13 mouse cellular contexts compared by ENCODE assay signal in the genomic region with DNA sequence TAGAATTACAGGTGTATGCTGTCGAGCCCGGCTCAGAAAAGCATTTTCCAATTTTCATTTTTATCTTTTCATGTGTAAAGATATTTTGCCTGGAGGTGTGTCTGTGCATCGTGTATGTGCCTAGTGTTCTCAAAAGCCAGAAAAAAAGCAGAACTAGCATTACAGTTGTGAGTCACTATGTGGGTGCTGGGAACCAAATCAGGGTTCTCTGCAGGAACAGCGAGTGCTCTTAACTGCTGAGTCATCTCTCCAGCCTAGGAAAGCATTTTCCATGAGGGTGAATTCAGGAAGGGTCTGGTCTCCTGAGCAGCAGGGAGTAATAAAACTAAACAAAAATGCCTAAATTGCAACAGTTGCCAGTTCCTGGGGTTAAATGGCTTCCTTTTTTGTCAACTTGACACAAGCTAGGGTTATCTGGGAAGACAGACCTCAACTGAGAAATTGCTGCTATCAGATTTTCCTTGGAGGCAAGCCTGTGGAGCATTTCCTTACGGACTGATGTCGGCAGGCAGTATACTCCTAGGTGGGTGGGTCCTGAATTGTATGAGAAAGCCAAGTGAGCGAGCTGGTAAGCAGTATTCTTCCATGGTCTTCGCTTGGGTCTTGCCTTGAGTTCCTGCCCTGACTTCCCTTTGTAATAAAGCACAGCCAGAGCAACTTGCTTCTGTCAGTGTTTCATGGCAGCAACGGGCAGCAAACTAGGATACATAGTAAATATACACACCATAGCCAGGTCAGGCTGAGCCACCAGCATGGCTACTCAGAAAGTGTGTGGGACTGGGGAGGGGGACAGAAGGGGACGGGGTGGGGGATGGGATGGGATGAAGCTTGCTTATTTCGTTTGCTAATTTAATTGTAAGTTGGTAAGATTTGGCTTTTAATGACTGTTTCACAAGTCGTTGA. TPM values are rescaled to one million over a fixed set of nuclear protein-coding genes. Genes with fewer than 3 reads are reported as not detected.
DNase-seq lines count a peak whose midpoint lies in the region; ATAC-seq lines count a peak whose summit lies in the region.
"Had no signal": no experiment of that assay in that cellular context is flagged by ENCODE, and none has a peak within 500 bp of the region (broad histone marks: within the 10 kb centered on the region; RNA-seq: fewer than 3 reads in every experiment).

No protein-coding gene starts in this region.

- no peak overlapping the region; the same call in 1 of the 2 replicates for H3K4me2 ChIP-seq in hindbrain, embryonic 15.5 days
- H3K4me2 ChIP-seq in hindbrain, embryonic 13.5 days = no peak overlapping the region
- H3K4me2 ChIP-seq in neural tube, embryonic 13.5 days = no peak overlapping the region
- H3K4me2 ChIP-seq: limb, embryonic 15.5 days; liver, embryonic 15.5 days had no signal

- H3K4me3 ChIP-seq in hindbrain, embryonic 15.5 days = no peak overlapping the region
- H3K4me3 ChIP-seq in hindbrain, embryonic 13.5 days = no peak overlapping the region
- no peak overlapping the region for H3K4me3 ChIP-seq in neural tube, embryonic 13.5 days
- H3K4me3 ChIP-seq: heart, adult 2 months; limb, embryonic 15.5 days; liver, embryonic 15.5 days had no signal

- DNase-seq in neural tube, embryonic 10.5 days (ENCODE audit: extremely low spot score, low spot score) = no peak
- peak; percentile 9 for DNase-seq in MN1 (ENCODE audit: low spot score)
- no peak for DNase-seq in T-cell, adult 2 months (ENCODE audit: low spot score)
- no peak for DNase-seq in spleen, postnatal 10 days (ENCODE audit: low spot score in 2 of 2)
- DNase-seq: right cerebral cortex, postnatal 14 days had no signal

- 80% methylated on average over 12 of the region's 12 CpGs for WGBS in hindbrain, embryonic 15.5 days
- WGBS in hindbrain, embryonic 13.5 days = 77% methylated on average over 12 of the region's 12 CpGs
- 81% methylated on average over 12 of the region's 12 CpGs for WGBS in neural tube, embryonic 13.5 days

- peaks cover 5% of the 10 kb centered on the region; the same call in 1 of the 2 replicates for H3K4me1 ChIP-seq in hindbrain, embryonic 15.5 days (replicated peaks)
- H3K4me1 ChIP-seq in hindbrain, embryonic 13.5 days (replicated peaks) = no peaks in the 10 kb centered on the region
- H3K4me1 ChIP-seq in neural tube, embryonic 13.5 days (replicated peaks) = peaks cover 6% of the 10 kb centered on the region
- H3K4me1 ChIP-seq: liver, embryonic 15.5 days had no signal

- no peak overlapping the region for H3K27ac ChIP-seq in hindbrain, embryonic 15.5 days (replicated peaks)
- no peak overlapping the region for H3K27ac ChIP-seq in hindbrain, embryonic 13.5 days
- H3K27ac ChIP-seq in neural tube, embryonic 13.5 days (replicated peaks) = no peak overlapping the region
- H3K27ac ChIP-seq: heart, adult 2 months; limb, embryonic 15.5 days; liver, embryonic 15.5 days had no signal

- H3K27me3 ChIP-seq in hindbrain, embryonic 15.5 days = no peaks in the 10 kb centered on the region
- no peaks in the 10 kb centered on the region for H3K27me3 ChIP-seq in hindbrain, embryonic 13.5 days
- H3K27me3 ChIP-seq in neural tube, embryonic 13.5 days = no peaks in the 10 kb centered on the region
- H3K27me3 ChIP-seq: limb, embryonic 15.5 days; liver, embryonic 15.5 days had no signal

- ATAC-seq in hindbrain, embryonic 15.5 days (ENCODE audit: low FRiP score, low read depth) = peak; percentile 68
- no peak for ATAC-seq in hindbrain, embryonic 13.5 days (ENCODE audit: low FRiP score)
- ATAC-seq in neural tube, embryonic 13.5 days (ENCODE audit: low read depth) = peak; percentile 40; the same call in 1 of the 2 replicates
- ATAC-seq: activated CD4-positive, CD25-positive, alpha-beta regulatory T cell, adult 4 months; lung, postnatal 0 days had no signal

- no peaks in the 10 kb centered on the region for H3K36me3 ChIP-seq in hindbrain, embryonic 15.5 days
- H3K36me3 ChIP-seq in hindbrain, embryonic 13.5 days = peaks cover 4% of the 10 kb centered on the region; the same call in 1 of the 2 replicates
- no peaks in the 10 kb centered on the region for H3K36me3 ChIP-seq in neural tube, embryonic 13.5 days
- H3K36me3 ChIP-seq: liver, embryonic 15.5 days had no signal

- no peaks in the 10 kb centered on the region for H3K9me3 ChIP-seq in hindbrain, embryonic 15.5 days
- no peaks in the 10 kb centered on the region for H3K9me3 ChIP-seq in hindbrain, embryonic 13.5 days
- no peaks in the 10 kb centered on the region for H3K9me3 ChIP-seq in neural tube, embryonic 13.5 days
- H3K9me3 ChIP-seq: limb, embryonic 15.5 days; liver, embryonic 15.5 days had no signal

- H3K9ac ChIP-seq in hindbrain, embryonic 15.5 days = no peak overlapping the region
- H3K9ac ChIP-seq in hindbrain, embryonic 13.5 days = no peak overlapping the region
- H3K9ac ChIP-seq in neural tube, embryonic 13.5 days = no peak overlapping the region
- H3K9ac ChIP-seq: limb, embryonic 15.5 days; liver, embryonic 15.5 days had no signal

RNA-seq across cellular contexts. Expression of a gene that starts 29.4 kb away (rescaled TPM):
- polyA plus RNA-seq in hindbrain, embryonic 15.5 days (2015; fragmentation: Nextera tagmentation; extraction: Ambion mirVana) = 30.7 and 40.5 TPM in 2 replicates
- polyA plus RNA-seq in hindbrain, embryonic 13.5 days (2015; fragmentation: Nextera tagmentation; extraction: Ambion mirVana) = 45.3 and 46.7 TPM in 2 replicates
- polyA plus RNA-seq in neural tube, embryonic 13.5 days (2015; fragmentation: Nextera tagmentation; extraction: Ambion mirVana) = 33.6 and 49.3 TPM in 2 replicates
